Mouse (Mus musculus): Measurements from ENCODE around the gene Rnpc3.
"Not testable (repeated sequence)": the region's sequence is repeated elsewhere in the genome, so short reads cannot be mapped to it uniquely, and the experiment has no call there.

Gene Rnpc3

DNA sequence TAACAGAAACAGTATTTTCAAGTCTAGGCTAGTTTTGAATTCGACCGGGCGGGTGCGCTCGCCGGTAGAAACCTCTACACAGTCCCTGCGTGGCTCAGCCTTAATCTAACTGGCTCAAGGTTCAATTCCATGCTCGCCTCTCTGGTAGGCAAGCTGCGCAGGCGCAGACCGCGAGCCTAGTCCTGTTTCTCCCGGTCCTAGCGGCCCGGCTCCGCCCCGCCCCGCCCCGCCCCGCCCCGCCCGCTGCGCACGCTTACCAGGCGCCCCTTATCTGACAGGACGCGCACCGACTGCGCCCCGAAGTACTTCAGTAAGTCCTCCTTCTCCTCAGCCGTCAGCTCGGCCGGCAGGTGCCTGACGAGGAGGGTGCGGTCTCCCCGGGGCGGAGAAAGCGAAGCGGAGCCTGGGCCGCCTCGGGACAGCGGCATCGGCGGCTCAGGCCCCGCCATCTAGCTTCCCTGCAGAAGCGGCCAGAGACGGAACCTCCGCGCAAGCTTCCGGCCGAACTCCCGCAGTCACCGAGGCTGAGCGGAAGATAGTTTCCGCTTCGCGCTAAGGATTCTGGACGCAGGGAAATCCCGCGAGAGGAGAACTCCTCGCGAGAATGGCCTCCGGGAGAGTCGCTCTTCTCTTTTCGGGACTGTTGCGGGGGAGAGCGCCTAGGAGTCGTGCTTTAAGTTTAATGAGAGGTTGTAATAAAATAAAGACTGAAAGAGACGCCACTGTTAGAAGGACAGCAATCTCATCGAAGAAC lies at the start of gene Rnpc3:
Gene Rnpc3, minus strand, starts transcription at position 544 of the 754 bp plus-strand sequence.
- peak; percentile 96 for DNase-seq (ENCODE audit: low spot score)

DNA sequence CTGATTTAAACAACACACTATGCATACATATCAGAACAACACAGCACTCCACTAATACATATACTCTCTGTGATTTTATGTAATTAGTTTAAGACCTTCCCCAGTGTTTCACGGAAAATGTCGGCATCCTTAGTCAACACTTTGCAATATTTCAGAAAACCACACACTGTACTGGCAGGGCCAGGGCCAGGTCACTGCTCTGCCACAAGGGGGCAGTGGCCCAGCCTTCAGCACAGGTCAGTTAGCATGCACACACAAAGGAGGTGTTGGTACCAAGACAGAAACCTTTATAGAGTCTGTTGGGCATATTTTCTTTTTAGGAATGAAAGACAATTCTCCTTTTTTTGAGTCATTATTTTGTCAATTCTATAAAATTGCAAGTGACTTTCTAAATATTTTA lies 27.0 kb upstream of the Rnpc3 start:
- no peak for DNase-seq (ENCODE audit: low spot score)

DNA sequence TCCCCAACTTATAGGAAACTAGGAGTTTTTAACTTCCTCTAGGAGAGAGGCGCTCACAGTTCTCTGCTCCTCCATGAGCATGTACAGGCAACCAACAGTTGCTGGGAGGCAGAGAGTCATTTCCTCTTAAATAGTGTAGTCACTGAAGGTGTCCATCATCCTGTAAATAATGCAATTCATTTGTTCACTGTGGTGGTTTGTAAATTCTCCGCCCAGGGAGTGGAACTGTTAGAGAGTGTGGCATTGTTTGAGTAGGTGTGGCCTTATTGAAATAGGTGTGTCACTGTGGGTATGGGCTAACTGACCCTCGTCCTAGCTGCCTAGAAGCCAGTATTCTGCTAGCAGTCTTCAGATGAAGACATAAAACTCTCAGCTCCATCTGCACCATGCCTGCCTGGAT lies 24.4 kb upstream of the Rnpc3 start:
- no peak for DNase-seq (ENCODE audit: low spot score)

DNA sequence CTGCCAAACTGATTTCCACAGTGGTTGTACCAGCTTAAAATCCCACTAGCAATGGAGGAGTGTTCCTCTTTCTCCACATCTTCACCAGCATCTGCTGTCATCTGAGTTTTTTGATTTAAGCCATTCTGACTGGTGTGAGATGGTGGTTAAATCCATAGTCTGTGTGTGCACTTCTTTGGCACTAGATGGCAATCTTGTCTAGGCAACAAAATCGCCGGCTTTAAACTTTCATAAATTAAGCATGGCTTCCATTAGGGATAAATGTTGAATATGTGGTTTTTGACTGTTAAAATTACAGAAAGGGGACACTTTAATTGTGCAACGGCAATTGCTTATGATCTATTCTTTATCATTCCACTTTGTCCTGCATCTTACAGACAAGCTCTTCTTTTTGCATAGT lies 21.4 kb upstream of the Rnpc3 start:
- DNase-seq (ENCODE audit: low spot score): not testable (repeated sequence)

DNA sequence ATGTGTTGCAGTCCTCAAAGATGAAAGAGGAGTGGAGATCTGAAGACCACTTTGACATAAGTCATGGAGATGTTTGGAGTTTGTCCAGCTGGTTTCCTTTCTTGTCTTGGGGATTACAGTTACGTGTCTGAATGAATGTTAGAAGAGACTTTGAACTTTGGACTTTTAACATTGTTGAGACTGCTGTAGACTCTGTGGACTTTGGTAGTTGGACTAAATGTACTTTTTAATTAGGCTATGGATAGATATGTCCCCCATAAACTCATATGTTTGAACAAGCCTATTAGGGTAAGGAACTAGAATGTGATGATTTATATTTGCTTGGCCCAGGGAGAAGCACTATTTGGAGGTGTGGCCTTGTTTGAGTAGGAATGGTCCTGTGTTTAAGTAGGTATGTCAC lies 9.6 kb upstream of the Rnpc3 start:
- DNase-seq (ENCODE audit: low spot score): no peak

DNA sequence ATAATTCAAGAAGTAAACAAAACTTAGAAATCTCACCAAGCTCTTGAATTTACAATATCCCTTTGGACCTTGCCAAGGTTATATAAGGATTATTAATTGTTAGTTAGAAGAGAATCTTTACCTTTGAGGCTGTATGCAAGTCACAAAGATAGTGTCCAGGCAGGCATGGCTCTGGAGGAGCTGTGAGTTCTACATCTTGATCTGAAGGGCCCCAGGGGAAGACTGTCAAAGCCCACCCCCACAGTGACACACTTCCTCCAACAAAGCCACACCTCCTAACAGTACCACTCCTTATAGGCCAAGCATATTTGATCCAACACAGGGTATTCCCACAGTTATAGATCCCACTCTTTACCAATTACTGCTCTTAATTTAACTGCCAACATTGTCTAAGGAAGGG lies 4.3 kb upstream of the Rnpc3 start:
- no peak for DNase-seq (ENCODE audit: low spot score)

DNA sequence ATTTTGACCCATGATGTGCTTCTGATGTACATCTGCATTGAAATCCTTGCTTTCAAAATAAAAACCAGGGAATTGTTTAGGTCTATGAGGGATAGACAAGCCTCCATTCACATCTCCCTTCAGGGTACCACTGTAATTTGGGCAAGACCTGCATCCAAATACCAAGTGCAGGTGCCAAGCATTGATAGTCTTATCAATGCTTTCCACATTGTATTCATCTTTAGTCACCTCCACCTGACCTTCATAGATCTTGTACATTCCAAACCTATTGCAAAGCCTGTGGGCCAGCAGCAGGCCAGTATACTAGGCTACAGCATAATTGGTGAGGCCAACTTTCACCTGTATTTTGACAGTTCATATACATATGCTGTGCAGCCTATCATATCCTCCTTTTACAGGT lies 1.7 kb upstream of the Rnpc3 start:
- no peak for DNase-seq (ENCODE audit: low spot score)

DNA sequence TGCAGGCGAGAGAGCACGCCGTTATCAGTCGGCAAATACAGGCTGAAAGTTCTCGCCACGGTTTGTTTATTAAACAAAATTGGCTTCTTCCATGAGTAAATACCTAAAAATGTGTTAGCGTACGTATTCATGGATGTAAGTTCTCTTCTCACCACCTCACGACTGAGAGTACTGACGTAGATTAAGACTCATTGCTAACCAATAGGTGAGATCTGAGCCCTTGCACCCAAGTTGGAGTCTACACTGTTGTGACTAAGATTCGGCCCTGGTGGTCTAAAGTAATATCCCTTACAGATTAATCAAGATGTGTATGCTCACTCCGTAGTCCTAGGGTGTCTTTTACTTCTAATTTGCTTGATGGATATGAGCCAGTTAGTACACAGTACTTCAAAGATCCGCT lies 615 bp upstream of the Rnpc3 start:
- DNase-seq (ENCODE audit: low spot score): peak; percentile 6

DNA sequence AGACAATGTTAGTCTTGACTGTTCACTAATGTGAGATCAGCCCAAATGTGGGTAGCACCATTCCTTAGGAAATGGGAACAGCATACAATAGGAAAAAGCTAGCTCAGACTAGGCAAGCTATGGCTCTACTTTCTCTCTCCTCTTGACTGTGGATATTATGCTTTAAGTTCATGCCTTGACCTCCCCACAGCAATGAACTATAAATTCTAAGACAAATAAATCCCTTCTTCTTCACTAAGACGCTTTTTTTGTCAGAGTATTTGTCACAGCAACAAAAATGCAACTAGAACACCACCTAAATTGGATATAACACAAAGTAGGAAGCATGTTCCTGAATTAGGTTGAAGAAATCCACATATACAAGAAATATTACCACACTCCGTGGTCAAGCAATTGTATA lies 23.4 kb downstream of the Rnpc3 start, which contains the start of gene Amy1:
Gene Amy1, minus strand, starts transcription at position 101 of the 400 bp plus-strand sequence.
- DNase-seq (ENCODE audit: low spot score): no peak

DNA sequence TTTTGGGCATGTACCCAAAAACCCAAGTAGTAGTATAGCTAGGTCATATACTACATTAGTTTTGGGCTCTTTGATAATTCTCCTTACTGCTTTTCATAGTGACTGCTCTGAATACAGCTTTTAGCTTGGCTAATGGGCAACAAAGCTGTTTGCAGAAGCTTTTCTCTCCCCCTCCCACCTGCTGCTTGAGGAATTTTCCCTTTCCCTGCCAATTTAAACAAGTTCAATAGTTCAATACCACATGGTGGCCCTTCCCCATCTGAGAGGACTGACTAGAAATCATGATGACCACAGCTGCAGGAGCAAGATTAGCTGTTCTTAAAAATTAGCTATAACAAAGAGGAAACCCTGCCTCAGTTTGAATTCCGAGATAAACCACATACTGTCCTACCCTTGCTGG lies 39.1 kb downstream of the Rnpc3 start:
- no peak for DNase-seq (ENCODE audit: low spot score)

DNA sequence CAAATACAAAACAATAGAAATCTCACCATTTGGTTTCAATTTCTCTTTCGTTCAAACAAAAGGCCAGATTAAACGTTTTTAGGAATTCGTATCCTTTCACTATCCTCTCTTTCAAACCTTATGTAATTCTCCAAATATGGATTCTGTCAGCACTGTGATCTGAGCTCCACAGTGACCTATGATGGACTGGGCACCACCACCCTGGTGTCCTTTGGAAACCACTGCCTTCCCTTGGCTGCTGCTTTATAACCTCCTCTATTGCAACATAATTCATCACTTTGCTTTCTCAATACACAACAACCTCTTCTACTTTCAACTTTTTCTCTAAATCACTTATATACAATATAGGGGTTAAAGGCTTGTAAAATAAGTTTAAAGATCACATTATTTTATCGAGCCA lies 55.4 kb downstream of the Rnpc3 start:
- DNase-seq (ENCODE audit: low spot score): no peak

DNA sequence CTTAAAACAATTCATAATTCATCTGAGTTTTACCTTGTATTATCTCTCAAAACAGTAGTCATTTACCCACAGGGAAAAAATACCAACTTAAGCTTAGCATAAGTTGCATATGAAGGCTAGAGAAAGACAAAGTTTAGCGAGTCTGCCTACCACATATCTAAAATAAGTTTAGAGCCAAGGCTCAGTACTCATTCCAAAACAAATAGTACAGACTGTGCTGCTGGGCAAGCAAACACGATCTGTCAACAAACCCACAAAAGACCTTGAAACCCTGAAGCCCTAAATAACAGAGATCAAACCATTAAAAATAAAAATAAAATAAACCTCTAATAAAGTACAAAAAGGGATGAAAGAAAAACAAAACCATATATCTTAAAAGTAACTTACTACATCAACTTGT lies 55.8 kb downstream of the Rnpc3 start:
- DNase-seq (ENCODE audit: low spot score): no peak

DNA sequence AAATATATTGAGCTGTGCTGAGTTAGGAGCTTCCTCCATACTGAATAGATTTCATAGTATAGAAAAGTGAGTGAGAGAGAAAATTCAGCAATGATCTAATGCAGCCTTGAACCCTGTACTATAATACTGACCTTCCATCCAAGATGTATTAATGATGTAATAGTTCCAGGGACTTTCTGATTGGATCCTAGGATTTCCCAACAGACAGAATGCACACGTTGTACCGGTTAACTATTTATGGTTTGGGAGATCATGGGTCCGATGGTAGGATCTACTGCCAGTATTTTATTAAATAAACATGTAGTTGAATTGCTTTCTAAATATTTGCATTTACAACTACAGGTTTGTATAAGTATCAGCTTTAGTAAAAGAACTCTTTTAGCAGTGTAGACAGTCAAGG lies 57.8 kb downstream of the Rnpc3 start:
- DNase-seq (ENCODE audit: low spot score): no peak
